ENCODE assay signal across 25 mouse cellular contexts in genomic region chr11:64273214-64273613, GRCm38 (mm10).
DNase-seq lines count a peak whose midpoint lies in the region; ATAC-seq and TF ChIP-seq lines count a peak whose summit lies in the region.
"Had no signal": no experiment of that assay in that cellular context is flagged by ENCODE, and none has a peak within 500 bp of the region (broad histone marks: within the 10 kb centered on the region; RNA-seq: fewer than 3 reads in every experiment).

No protein-coding gene starts in this region.

- no peaks in the 10 kb centered on the region for H3K4me1 ChIP-seq in heart, postnatal 0 days (ENCODE audit: control insufficient read depth, insufficient read depth)
- H3K4me1 ChIP-seq in kidney, embryonic 15.5 days = no peaks in the 10 kb centered on the region

- intact Hi-C loops in heart, postnatal 25 days (cut with DNase I) = no loop called here

- H3K36me3 ChIP-seq in heart, postnatal 0 days (replicated peaks; ENCODE audit: control insufficient read depth, insufficient read depth, low read length) = no peaks in the 10 kb centered on the region
- no peaks in the 10 kb centered on the region for H3K36me3 ChIP-seq in kidney, embryonic 15.5 days
- H3K36me3 ChIP-seq: G1E; intestine, embryonic 15.5 days; lung, embryonic 15.5 days; midbrain, embryonic 13.5 days; neural tube, embryonic 13.5 days had no signal

- no peak overlapping the region for H3K9ac ChIP-seq in heart, postnatal 0 days (replicated peaks; ENCODE audit: low read depth, low read length)
- H3K9ac ChIP-seq in kidney, embryonic 15.5 days = no peak overlapping the region
- H3K9ac ChIP-seq: forebrain, embryonic 13.5 days; intestine, embryonic 15.5 days; liver, embryonic 14.5 days; lung, embryonic 15.5 days; midbrain, embryonic 13.5 days; neural tube, embryonic 13.5 days had no signal

- H3K27me3 ChIP-seq in heart, postnatal 0 days (ENCODE audit: control insufficient read depth, insufficient read depth, low read length) = 0 out of 2 replicates have a peak, but pooled peaks cover 2% of the 10 kb centered on the region
- no peaks in the 10 kb centered on the region for H3K27me3 ChIP-seq in kidney, embryonic 15.5 days
- H3K27me3 ChIP-seq: forebrain, embryonic 13.5 days; intestine, embryonic 15.5 days; neural tube, embryonic 13.5 days had no signal

- peak; percentile 17; the same call in 1 of the 2 replicates for ATAC-seq in heart, postnatal 0 days (ENCODE audit: insufficient read depth, low read depth)
- peak; percentile 17; the same call in 1 of the 2 replicates for ATAC-seq in granulocyte monocyte progenitor cell, adult 5-6 weeks (replicated peaks; ENCODE audit: poor library complexity, severe bottlenecking)
- ATAC-seq in kidney, embryonic 15.5 days (replicated peaks; ENCODE audit: low FRiP score) = no peak
- ATAC-seq: forebrain, embryonic 13.5 days; hindbrain, postnatal 0 days; intestine, embryonic 15.5 days; midbrain, embryonic 13.5 days; Patski had no signal

- peak; percentile 21 for DNase-seq in heart, postnatal 0 days (ENCODE audit: low spot score)
- DNase-seq in heart, postnatal 25 days (ENCODE audit: low spot score) = no peak
- peak; percentile 52 for DNase-seq in lung, postnatal 25 days (ENCODE audit: low spot score)
- no peak for DNase-seq in lung, postnatal 14 days
- DNase-seq: adrenal gland, postnatal 10 days; cerebellum, adult 8-10 months; cerebellum, postnatal 25 days; gastrocnemius, postnatal 10 days; heart, adult 11 months; heart, postnatal 10 days; kidney, adult 2 months; layer of hippocampus, postnatal 36 days; left cerebral cortex, postnatal 4 days had no signal

- H3K4me3 ChIP-seq in heart, postnatal 0 days (ENCODE audit: low read depth, low read length) = no peak overlapping the region
- no peak overlapping the region for H3K4me3 ChIP-seq in kidney, embryonic 15.5 days (replicated peaks)
- H3K4me3 ChIP-seq: forebrain, embryonic 13.5 days; intestine, embryonic 15.5 days; lung, embryonic 15.5 days; midbrain, embryonic 13.5 days; neural tube, embryonic 13.5 days had no signal

- WGBS in heart, postnatal 0 days = 60% methylated on average over 3 of the region's 3 CpGs
- 86% methylated on average over 3 of the region's 3 CpGs for WGBS in kidney, embryonic 15.5 days

- H3K27ac ChIP-seq in heart, postnatal 0 days (ENCODE audit: low read depth) = no peak overlapping the region
- no peak overlapping the region for H3K27ac ChIP-seq in kidney, embryonic 15.5 days
- H3K27ac ChIP-seq: forebrain, embryonic 13.5 days; hindbrain, postnatal 0 days; intestine, embryonic 15.5 days; kidney, postnatal 0 days; liver, embryonic 14.5 days; lung, embryonic 15.5 days; midbrain, embryonic 13.5 days; neural tube, embryonic 13.5 days had no signal

- no peaks in the 10 kb centered on the region for H3K9me3 ChIP-seq in heart, postnatal 0 days (replicated peaks; ENCODE audit: control insufficient read depth, low read length)
- H3K9me3 ChIP-seq in kidney, embryonic 15.5 days (replicated peaks) = no peaks in the 10 kb centered on the region
- H3K9me3 ChIP-seq: forebrain, embryonic 13.5 days; G1E; intestine, embryonic 15.5 days; lung, embryonic 15.5 days; midbrain, embryonic 13.5 days; neural tube, embryonic 13.5 days had no signal

- H3K4me2 ChIP-seq in heart, postnatal 0 days (ENCODE audit: low read depth, low read length) = no peak overlapping the region
- no peak overlapping the region for H3K4me2 ChIP-seq in kidney, embryonic 15.5 days
- H3K4me2 ChIP-seq: forebrain, embryonic 13.5 days; intestine, embryonic 15.5 days; lung, embryonic 15.5 days; midbrain, embryonic 13.5 days; neural tube, embryonic 13.5 days had no signal

- no peak for TF ChIP-seq EP300 in heart, postnatal 0 days (IDR thresholded peaks at IDR 0.05; ENCODE audit: low read depth)

- TF ChIP-seq CTCF in heart, postnatal 0 days (IDR thresholded peaks at IDR 0.05; ENCODE audit: low read depth) = no peak

Comparison
In these comparisons a context has a peak if more than half of its experiments do, and no peak if none do; other contexts are left out.
1. DNase-seq: peak in heart, postnatal 0 days (single experiment) and lung, postnatal 25 days (single experiment); none in heart, postnatal 25 days (single experiment) and lung, postnatal 14 days (single experiment).